In genomic region chr10:19352878-19353301, GRCm38 (mm10) we compare ENCODE assay signal across 12 mouse cellular contexts. TPM values are rescaled to one million over a fixed set of nuclear protein-coding genes. Genes with fewer than 3 reads are reported as not detected.
DNase-seq lines count a peak whose midpoint lies in the region; ATAC-seq lines count a peak whose summit lies in the region.
"Had no signal": no experiment of that assay in that cellular context is flagged by ENCODE, and none has a peak within 500 bp of the region (broad histone marks: within the 10 kb centered on the region; RNA-seq: fewer than 3 reads in every experiment).

No protein-coding gene starts in this region.

- H3K4me2 ChIP-seq in forebrain, embryonic 11.5 days (ENCODE audit: low read depth, low read length, severe bottlenecking) = peak overlapping the region; percentile 21; the same call in 1 of the 2 replicates
- H3K4me2 ChIP-seq in forebrain, embryonic 16.5 days (ENCODE audit: low read length) = no peak overlapping the region
- no peak overlapping the region for H3K4me2 ChIP-seq in embryonic facial prominence, embryonic 14.5 days (ENCODE audit: low read depth, low read length)
- peak overlapping the region; percentile 26 for H3K4me2 ChIP-seq in midbrain, embryonic 11.5 days

- 1% methylated on average over 16 of the region's 16 CpGs for WGBS in forebrain, embryonic 11.5 days
- WGBS in forebrain, embryonic 16.5 days = under 1% methylated on average over 16 of the region's 16 CpGs
- WGBS in embryonic facial prominence, embryonic 14.5 days = 0% methylated on average over 16 of the region's 16 CpGs
- WGBS in midbrain, embryonic 11.5 days = 2% methylated on average over 16 of the region's 16 CpGs

- H3K27ac ChIP-seq in forebrain, embryonic 11.5 days (ENCODE audit: low read depth, low read length) = no peak overlapping the region
- H3K27ac ChIP-seq in forebrain, embryonic 16.5 days (ENCODE audit: low read length) = no peak overlapping the region
- no peak overlapping the region for H3K27ac ChIP-seq in embryonic facial prominence, embryonic 14.5 days (replicated peaks; ENCODE audit: low read depth, low read length)
- H3K27ac ChIP-seq in midbrain, embryonic 11.5 days (ENCODE audit: low read depth, low read length) = no peak overlapping the region

- H3K4me3 ChIP-seq in forebrain, embryonic 11.5 days (ENCODE audit: low read depth, low read length) = peak overlapping the region; percentile 21
- H3K4me3 ChIP-seq in forebrain, embryonic 16.5 days (replicated peaks; ENCODE audit: low read length) = no peak overlapping the region
- H3K4me3 ChIP-seq in embryonic facial prominence, embryonic 14.5 days (ENCODE audit: low read depth, low read length) = no peak overlapping the region
- H3K4me3 ChIP-seq in midbrain, embryonic 11.5 days (ENCODE audit: low read depth, low read length) = peak overlapping the region; percentile 20

- no peaks in the 10 kb centered on the region for H3K9me3 ChIP-seq in forebrain, embryonic 11.5 days (ENCODE audit: control insufficient read depth, low read length)
- no peaks in the 10 kb centered on the region for H3K9me3 ChIP-seq in forebrain, embryonic 16.5 days (ENCODE audit: control insufficient read depth, low read length)
- H3K9me3 ChIP-seq in embryonic facial prominence, embryonic 14.5 days (ENCODE audit: control insufficient read depth, low read length) = no peaks in the 10 kb centered on the region
- H3K9me3 ChIP-seq in midbrain, embryonic 11.5 days (ENCODE audit: control insufficient read depth, low read length) = no peaks in the 10 kb centered on the region

- DNase-seq in forebrain, embryonic 11.5 days (ENCODE audit: low spot score) = peak; percentile 69
- peak; percentile 24 to 39 for DNase-seq in B cell, adult 2 months
- DNase-seq in embryonic facial prominence, embryonic 14.5 days (ENCODE audit: low spot score) = no peak
- peak; percentile 96 for DNase-seq in midbrain, embryonic 11.5 days (ENCODE audit: low spot score, missing footprints)
- DNase-seq in cerebellum, adult 11-12 months = no peak
- DNase-seq in urinary bladder, postnatal 10 days (ENCODE audit: low spot score) = no peak
- no peak for DNase-seq in adrenal gland, postnatal 36 days
- DNase-seq: layer of hippocampus, postnatal 36 days; lung, postnatal 10 days had no signal

- H3K9ac ChIP-seq in forebrain, embryonic 11.5 days (ENCODE audit: low read length) = peak overlapping the region; percentile 32; the same call in 1 of the 2 replicates
- no peak overlapping the region for H3K9ac ChIP-seq in forebrain, embryonic 16.5 days (replicated peaks; ENCODE audit: low read depth, low read length)
- H3K9ac ChIP-seq in embryonic facial prominence, embryonic 14.5 days (ENCODE audit: low read depth, low read length) = no peak overlapping the region
- peak overlapping the region; percentile 33; the same call in 1 of the 2 replicates for H3K9ac ChIP-seq in midbrain, embryonic 11.5 days (ENCODE audit: low read length)

- H3K36me3 ChIP-seq in forebrain, embryonic 11.5 days (ENCODE audit: control insufficient read depth, insufficient read depth, low read length) = no peaks in the 10 kb centered on the region
- no peaks in the 10 kb centered on the region for H3K36me3 ChIP-seq in forebrain, embryonic 16.5 days (ENCODE audit: control insufficient read depth, insufficient read depth)
- H3K36me3 ChIP-seq in embryonic facial prominence, embryonic 14.5 days (ENCODE audit: control insufficient read depth, insufficient read depth, low read length) = no peaks in the 10 kb centered on the region
- no peaks in the 10 kb centered on the region for H3K36me3 ChIP-seq in midbrain, embryonic 11.5 days (ENCODE audit: control insufficient read depth, insufficient read depth, low read length)

- peaks cover 69% of the 10 kb centered on the region for H3K27me3 ChIP-seq in forebrain, embryonic 11.5 days (ENCODE audit: control insufficient read depth, insufficient read depth, low read length)
- peaks cover 66% of the 10 kb centered on the region for H3K27me3 ChIP-seq in forebrain, embryonic 16.5 days (replicated peaks; ENCODE audit: control insufficient read depth, insufficient read depth, low read length)
- H3K27me3 ChIP-seq in embryonic facial prominence, embryonic 14.5 days (replicated peaks; ENCODE audit: control insufficient read depth, insufficient read depth, low read length) = peaks cover 85% of the 10 kb centered on the region
- H3K27me3 ChIP-seq in midbrain, embryonic 11.5 days (ENCODE audit: control insufficient read depth, insufficient read depth, low read length) = peaks cover 79% of the 10 kb centered on the region

- H3K4me1 ChIP-seq in forebrain, embryonic 11.5 days (replicated peaks; ENCODE audit: control insufficient read depth, insufficient read depth, low read length) = peaks cover 15% of the 10 kb centered on the region
- H3K4me1 ChIP-seq in forebrain, embryonic 16.5 days (replicated peaks; ENCODE audit: control insufficient read depth, insufficient read depth, low read length) = peaks cover 15% of the 10 kb centered on the region
- H3K4me1 ChIP-seq in embryonic facial prominence, embryonic 14.5 days (ENCODE audit: control insufficient read depth, insufficient read depth, low read length) = peaks cover 6% of the 10 kb centered on the region
- H3K4me1 ChIP-seq in midbrain, embryonic 11.5 days (ENCODE audit: control insufficient read depth, insufficient read depth, low read length) = peaks cover 7% of the 10 kb centered on the region; the same call in 1 of the 2 replicates

- ATAC-seq in forebrain, embryonic 11.5 days (replicated peaks; ENCODE audit: low FRiP score) = peak; percentile 32; the same call in 1 of the 2 replicates
- no peak for ATAC-seq in forebrain, embryonic 16.5 days
- 0 out of 2 replicates have a peak, but pooled peaks have one; percentile 33 for ATAC-seq in embryonic facial prominence, embryonic 14.5 days (ENCODE audit: low read depth)
- peak; percentile 49; the same call in 1 of the 2 replicates for ATAC-seq in midbrain, embryonic 11.5 days (ENCODE audit: low FRiP score)

RNA-seq across cellular contexts. Expression of gene Olig3, which starts 3.4 kb away (rescaled TPM):
- 23.8 and 26.8 TPM in 2 replicates for polyA plus RNA-seq in forebrain, embryonic 11.5 days (2014; fragmentation: Nextera tagmentation; extraction: Ambion mirVana)
- polyA plus RNA-seq in forebrain, embryonic 16.5 days (2015; fragmentation: Nextera tagmentation; extraction: Ambion mirVana) = 0.87 and 1.6 TPM in 2 replicates
- 0.13 TPM in 1 of 2 replicates, not detected in the other for polyA plus RNA-seq in embryonic facial prominence, embryonic 14.5 days (2014; fragmentation: Nextera tagmentation; extraction: Ambion mirVana)
- polyA plus RNA-seq in midbrain, embryonic 11.5 days (2014; fragmentation: Nextera tagmentation; extraction: Ambion mirVana) = 18.7 and 20.7 TPM in 2 replicates
- total RNA-seq in adrenal gland, postnatal 36 days (2021) = not detected
- total RNA-seq: gastrocnemius, adult 8-10 months; layer of hippocampus, postnatal 36 days had no signal
- polyA plus RNA-seq: urinary bladder, adult 2 months had no signal

Comparison
In these comparisons a context has a peak if more than half of its experiments do, and no peak if none do; other contexts are left out.
1. H3K4me2 ChIP-seq: peak in forebrain, embryonic 11.5 days (single experiment) and midbrain, embryonic 11.5 days (single experiment); none in forebrain, embryonic 16.5 days (single experiment) and embryonic facial prominence, embryonic 14.5 days (single experiment).
2. H3K4me3 ChIP-seq: peak in forebrain, embryonic 11.5 days (single experiment) and midbrain, embryonic 11.5 days (single experiment); none in forebrain, embryonic 16.5 days (single experiment) and embryonic facial prominence, embryonic 14.5 days (single experiment).
3. H3K9ac ChIP-seq: peak in forebrain, embryonic 11.5 days (single experiment) and midbrain, embryonic 11.5 days (single experiment); none in forebrain, embryonic 16.5 days (single experiment) and embryonic facial prominence, embryonic 14.5 days (single experiment).
4. DNase-seq: peak in forebrain, embryonic 11.5 days (single experiment), B cell, adult 2 months (2 of 2) and midbrain, embryonic 11.5 days (single experiment); none in embryonic facial prominence, embryonic 14.5 days (single experiment), cerebellum, adult 11-12 months (single experiment), urinary bladder, postnatal 10 days (single experiment) and adrenal gland, postnatal 36 days (0 of 2).